Mouse (Mus musculus) embryonic fibroblast, embryonic 13.5 days (primary cell): ENCODE measurements around the gene Srp72.

Source experiments
- CTCF ChIP-seq: IDR thresholded peaks from 2 replicates; pipeline ENCODE4 v1.5.1; 2011; ENCODE audit warnings: mild to moderate bottlenecking, control low read depth, low read length, moderate library complexity, borderline replicate concordance; ENCODE audit not compliant: insufficient read depth
- POLR2A ChIP-seq: IDR thresholded peaks from 2 replicates; pipeline ENCODE4 v1.6.1; 2011; ENCODE audit warnings: low read depth, mild to moderate bottlenecking, control low read depth, low read length, moderate library complexity

GRCm38 (mm10) chr5:76950343-76951105, 24.0 kb upstream of the Srp72 start:
- TF ChIP-seq CTCF, result no peak
- TF ChIP-seq POLR2A, result no peak
